Mouse (Mus musculus) embryonic fibroblast, embryonic 13.5 days (primary cell): ENCODE results near the gene Pde7b. TPM values are rescaled to one million over a fixed set of nuclear protein-coding genes. Genes with fewer than 3 reads are reported as not detected.

Source experiments
- H3K27ac ChIP-seq: 2 replicates; pipeline ENCODE4 v1.5.1; 2012; ENCODE audit warnings: low read length, control low read depth, inconsistent platforms; ENCODE audit not compliant: insufficient read depth
- H3K4me1 ChIP-seq: 2 replicates; pipeline ENCODE4 v1.6.1; 2011; ENCODE audit warnings: low read length; ENCODE audit not compliant: control insufficient read depth, insufficient read depth
- H3K4me3 ChIP-seq: 2 replicates; pipeline ENCODE4 v1.5.1; 2011; ENCODE audit warnings: mild to moderate bottlenecking, control low read depth, low read length; ENCODE audit not compliant: insufficient read depth
- CTCF ChIP-seq: IDR thresholded peaks from 2 replicates; pipeline ENCODE4 v1.5.1; 2011; ENCODE audit warnings: mild to moderate bottlenecking, control low read depth, low read length, moderate library complexity, borderline replicate concordance; ENCODE audit not compliant: insufficient read depth
- POLR2A ChIP-seq: IDR thresholded peaks from 2 replicates; pipeline ENCODE4 v1.6.1; 2011; ENCODE audit warnings: low read depth, mild to moderate bottlenecking, control low read depth, low read length, moderate library complexity
- polyA plus RNA-seq: library from polyadenylated mRNA; stranded (reverse); fragments of >200 nt; gene quantifications from 2 replicates; pipeline ENCODE4 v1.2.4, GENCODE M21; 2011; ENCODE audit warnings: low read depth; ENCODE audit not compliant: missing spikeins, insufficient read length

The Pde7b gene
- polyA plus RNA-seq, 1 experiment, result 9.0 TPM

- TF ChIP-seq CTCF (no peak), POLR2A (no peak)
- Histone ChIP-seq H3K27ac (no peak overlapping the region), H3K4me1 (no peaks in the 10 kb centered on the region), H3K4me3 (no peak overlapping the region)
Measured at GRCm38 (mm10) chr10:20390568-20390967, 334.3 kb downstream of the Pde7b start.

DNA sequence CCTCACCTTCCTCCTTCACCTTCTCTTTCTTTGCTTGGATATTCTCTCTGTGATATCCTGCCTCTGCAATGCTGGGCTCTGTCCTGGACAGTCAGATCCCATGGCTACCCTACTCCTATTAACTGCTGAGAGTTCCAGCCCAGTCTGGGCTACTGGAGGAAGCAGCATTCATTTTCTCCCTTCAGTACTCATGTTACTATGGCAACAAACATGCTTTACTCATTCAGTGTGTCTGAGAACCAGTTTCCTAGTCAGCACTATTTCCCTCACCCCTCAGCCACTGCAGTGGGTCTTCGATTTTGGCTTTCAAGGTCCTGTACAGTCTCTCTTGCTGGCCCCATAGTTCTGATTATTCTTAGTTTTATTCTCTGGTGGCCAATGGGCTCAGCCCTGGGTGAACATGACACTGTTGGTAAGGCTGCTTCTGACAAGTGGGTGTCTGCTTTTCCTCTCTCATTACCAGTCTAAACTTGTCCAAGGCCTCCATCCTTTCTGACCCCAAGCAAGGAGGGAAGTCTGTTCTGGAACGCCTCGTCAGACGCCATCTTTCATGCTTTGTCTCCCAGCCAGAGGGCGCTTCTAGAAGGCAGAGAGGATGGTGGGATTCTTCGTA is 342.0 kb downstream of the Pde7b start:
- Histone ChIP-seq H3K4me3 (no peak overlapping the region), H3K27ac (peak overlapping the region; percentile 22; the same call in 1 of the 2 replicates), H3K4me1 (no peaks in the 10 kb centered on the region)
- TF ChIP-seq POLR2A (no peak), CTCF (no peak)

GRCm38 (mm10) chr10:20381352-20381751 is 343.5 kb downstream of the Pde7b start:
- H3K4me1 ChIP-seq, result no peaks in the 10 kb centered on the region
- H3K4me3 ChIP-seq, result no peak overlapping the region
- H3K27ac ChIP-seq, result no peak overlapping the region
- TF ChIP-seq POLR2A (no peak), CTCF (no peak)

DNA sequence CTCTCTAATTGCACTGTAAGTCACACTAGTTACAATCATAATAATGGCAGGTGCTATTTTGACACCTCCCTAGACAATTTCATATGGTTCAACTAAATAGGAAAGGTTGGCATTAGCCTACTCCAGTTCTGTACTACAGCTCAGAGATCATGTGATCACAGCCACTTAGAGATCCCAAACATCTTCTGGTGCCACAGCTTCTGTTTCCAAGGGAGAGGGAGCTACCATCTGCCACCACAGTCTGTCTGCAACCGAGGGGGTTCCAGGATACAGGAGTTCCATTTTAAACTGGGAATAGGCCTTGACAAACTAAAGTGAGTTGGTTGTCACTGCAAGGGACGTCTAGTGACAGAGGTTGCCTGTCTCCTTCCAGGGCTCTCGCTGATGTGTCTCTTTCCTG is 344.1 kb downstream of the Pde7b start:
- no peak overlapping the region for H3K27ac ChIP-seq
- H3K4me1 ChIP-seq, result no peaks in the 10 kb centered on the region
- TF ChIP-seq POLR2A, result no peak
- no peak for TF ChIP-seq CTCF
- no peak overlapping the region for H3K4me3 ChIP-seq

GRCm38 (mm10) chr10:20379071-20379735 is 345.7 kb downstream of the Pde7b start:
- Histone ChIP-seq H3K27ac (no peak overlapping the region), H3K4me3 (no peak overlapping the region), H3K4me1 (no peaks in the 10 kb centered on the region)
- TF ChIP-seq POLR2A, result no peak
- TF ChIP-seq CTCF, result no peak

DNA sequence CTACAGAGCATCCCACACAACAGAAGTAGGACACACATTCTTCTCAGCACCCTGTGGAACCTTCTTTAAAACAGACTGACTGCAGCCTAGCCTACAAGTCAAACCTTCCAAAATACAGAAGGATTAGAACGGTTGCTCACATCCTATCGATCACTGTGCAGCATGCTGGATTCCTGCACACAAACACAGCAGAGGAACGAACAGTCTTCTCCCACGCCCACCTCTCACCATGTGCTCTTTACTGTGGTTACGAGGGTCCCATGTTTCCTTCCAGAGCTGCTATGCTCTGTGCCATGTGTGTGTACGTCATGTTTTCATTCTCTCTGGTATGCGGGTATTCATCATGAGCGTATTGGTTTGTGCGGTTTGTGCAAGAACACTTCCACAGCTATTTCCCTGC is 347.3 kb downstream of the Pde7b start:
- no peak for TF ChIP-seq CTCF
- TF ChIP-seq POLR2A, result no peak
- Histone ChIP-seq H3K4me3 (no peak overlapping the region), H3K27ac (no peak overlapping the region), H3K4me1 (no peaks in the 10 kb centered on the region)

DNA sequence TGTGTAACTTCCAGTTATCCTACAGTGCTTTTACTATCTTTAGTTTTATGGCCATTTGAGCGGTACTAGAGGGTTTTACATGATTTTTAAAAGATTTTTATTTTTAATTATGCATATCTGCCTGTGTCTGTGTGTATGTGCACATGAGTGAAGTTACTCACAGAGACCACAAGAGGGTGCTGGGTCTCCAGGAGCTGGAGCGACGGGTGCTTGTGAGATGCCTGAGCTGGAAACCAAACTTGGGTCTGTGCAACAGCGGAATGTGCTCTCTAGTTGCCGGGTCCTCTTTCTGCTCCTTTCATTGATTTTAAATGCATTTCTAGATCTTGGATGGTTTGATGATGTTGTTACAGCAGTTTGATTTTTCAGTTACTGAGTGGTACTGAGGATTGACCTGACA is 352.8 kb downstream of the Pde7b start:
- Histone ChIP-seq H3K27ac (no peak overlapping the region), H3K4me3 (no peak overlapping the region), H3K4me1 (no peaks in the 10 kb centered on the region)
- TF ChIP-seq POLR2A (no peak), CTCF (no peak)

GRCm38 (mm10) chr10:20362450-20363118 is 362.3 kb downstream of the Pde7b start:
- TF ChIP-seq CTCF (no peak), POLR2A (no peak)
- Histone ChIP-seq H3K27ac (no peak overlapping the region), H3K4me3 (no peak overlapping the region), H3K4me1 (no peaks in the 10 kb centered on the region)

- Histone ChIP-seq H3K4me1 (no peaks in the 10 kb centered on the region), H3K4me3 (no peak overlapping the region), H3K27ac (no peak overlapping the region)
- no peak for TF ChIP-seq CTCF
- TF ChIP-seq POLR2A, result no peak
Measured at GRCm38 (mm10) chr10:20361542-20362449, 363.1 kb downstream of the Pde7b start.
